Mouse (Mus musculus): ENCODE data around the gene Hspb8. TPM values are rescaled to one million over a fixed set of nuclear protein-coding genes. Genes with fewer than 3 reads are reported as not detected.

The Hspb8 gene
- polyA plus RNA-seq (2017; shearing (Covaris generic)): not detected

DNA sequence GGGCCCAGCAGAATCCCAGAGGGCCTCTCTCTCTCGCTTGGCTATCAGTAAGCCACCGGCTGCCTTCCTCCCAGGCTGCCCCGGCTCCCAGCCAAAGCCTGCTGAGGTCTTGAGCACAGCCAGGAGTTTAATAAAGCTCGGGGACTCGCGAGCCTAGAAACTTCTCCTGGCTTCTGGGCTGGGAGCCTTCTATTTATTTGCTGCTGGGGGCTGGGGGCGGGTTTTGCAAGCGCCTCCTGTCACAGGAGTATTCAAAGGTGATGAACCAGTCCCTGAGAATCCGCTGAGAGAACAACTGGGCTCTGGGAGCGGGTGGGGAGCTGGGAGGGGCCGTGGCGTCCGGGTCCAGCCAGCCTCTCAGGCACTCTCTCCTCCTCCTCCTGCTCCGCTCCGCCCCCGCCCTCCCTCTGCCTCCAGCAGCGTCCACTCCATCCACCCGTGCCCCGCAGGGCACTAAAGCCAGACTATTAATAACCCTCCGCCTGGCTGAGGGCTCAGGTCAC, at the start of gene Hspb8:
Gene Hspb8 (minus strand): TSS at position 166 of the 503 bp plus-strand sequence.
- ATAC-seq: no peak

DNA sequence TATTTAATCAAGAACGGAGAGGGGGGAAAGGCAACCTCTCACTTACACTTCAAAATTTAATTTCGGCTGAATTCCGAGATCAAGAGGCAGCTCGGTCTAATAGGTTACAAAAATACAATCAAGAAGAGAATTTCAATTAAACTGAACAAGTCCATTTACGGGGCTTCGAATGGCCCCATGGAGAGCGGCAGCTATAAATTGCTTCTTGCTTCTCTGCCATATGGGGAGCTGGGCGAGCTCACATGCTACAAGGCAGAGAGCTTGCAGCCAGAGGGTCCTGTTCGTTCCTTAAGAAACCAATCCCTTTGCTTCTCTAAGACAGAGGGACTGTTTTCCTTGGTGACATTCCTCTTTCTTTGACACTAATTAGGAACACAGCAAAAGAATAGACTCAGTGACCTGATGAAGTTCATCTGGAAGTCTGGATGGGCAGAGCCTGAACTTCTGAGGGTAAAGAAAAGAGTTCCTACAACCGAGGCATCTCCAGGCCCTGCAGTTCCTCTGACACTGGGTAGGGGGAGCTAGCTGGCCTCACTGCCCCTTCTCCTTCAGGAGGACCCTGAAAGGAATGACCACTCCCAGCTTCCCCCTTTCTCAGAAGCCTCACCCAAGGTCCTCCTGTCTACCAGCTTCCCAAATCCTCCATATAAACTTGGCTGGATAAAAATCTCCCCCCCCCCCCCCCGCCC, 38.8 kb upstream of the Hspb8 start:
- ATAC-seq: no peak

DNA sequence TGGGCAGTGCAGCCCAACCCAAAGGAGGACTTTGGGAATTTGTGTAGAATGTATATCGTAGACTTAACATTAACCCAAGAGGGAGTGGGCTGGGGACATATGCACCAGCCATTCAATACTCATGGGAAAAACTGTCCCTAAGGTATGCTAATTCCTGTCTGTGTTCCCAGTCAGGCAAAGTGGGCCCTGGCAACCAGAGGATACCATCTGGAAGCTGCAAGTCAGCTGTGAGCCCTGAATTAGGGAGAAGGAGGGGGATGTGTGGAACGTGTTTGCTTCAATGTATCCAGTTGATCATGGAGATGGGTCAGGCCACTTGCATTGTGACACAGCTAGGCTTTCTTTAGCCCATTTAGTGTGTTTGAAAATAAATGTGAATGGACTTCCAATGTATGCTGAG, 37.3 kb upstream of the Hspb8 start:
- ATAC-seq: no peak

DNA sequence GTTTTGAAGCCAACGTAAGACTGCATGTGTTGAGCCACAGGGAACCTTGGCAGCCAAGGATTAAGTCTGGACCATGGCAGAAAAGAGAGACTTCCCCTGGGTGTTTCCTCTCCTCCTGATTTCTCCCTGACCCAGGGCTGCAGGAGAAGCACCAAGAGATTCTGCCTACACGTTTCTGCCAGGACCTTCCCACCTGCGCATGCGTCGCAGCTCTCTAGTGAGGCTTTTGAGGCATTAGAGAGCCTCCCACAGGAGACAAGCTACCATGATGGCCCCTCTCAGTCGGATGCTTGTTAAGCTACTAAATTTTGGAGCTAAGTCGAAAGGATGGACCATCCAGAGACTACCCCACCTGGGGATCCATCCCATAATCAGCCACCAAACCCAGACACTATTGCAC, 35.1 kb upstream of the Hspb8 start:
- ATAC-seq: no peak

DNA sequence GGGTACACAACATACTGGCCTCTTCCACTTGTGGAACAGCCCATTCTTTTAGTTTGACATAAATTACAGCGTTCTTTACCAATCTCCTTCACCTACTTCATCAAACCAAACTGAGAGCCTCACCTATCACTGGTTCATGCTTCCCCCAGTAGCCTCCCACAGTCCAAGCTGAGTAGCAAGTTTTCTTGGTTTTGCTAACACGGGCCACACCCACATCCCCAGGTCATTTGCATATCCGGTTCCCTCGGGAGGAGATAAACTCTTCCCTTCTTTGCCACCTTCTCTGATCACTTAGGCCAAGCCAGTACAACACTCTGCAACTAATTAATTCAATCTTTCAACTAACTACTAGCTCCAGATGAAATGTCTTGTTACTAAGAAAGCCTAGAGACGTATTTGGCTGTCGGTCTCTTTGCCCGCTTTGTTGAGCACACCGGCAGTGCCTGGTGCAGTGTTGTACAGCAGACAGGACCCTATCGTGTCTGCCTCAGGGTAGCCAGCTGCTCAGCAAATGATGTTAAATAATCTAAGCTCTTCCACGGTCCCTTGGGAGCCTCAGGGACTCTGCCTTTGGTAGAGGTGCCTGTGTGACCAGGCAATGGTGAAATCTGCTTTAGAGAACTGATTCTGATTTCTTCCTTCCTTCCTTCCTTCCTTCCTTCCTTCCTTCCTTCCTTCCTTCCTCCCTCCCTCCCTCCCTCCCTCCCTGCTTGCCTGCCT, 34.3 kb upstream of the Hspb8 start:
- no peak for ATAC-seq

DNA sequence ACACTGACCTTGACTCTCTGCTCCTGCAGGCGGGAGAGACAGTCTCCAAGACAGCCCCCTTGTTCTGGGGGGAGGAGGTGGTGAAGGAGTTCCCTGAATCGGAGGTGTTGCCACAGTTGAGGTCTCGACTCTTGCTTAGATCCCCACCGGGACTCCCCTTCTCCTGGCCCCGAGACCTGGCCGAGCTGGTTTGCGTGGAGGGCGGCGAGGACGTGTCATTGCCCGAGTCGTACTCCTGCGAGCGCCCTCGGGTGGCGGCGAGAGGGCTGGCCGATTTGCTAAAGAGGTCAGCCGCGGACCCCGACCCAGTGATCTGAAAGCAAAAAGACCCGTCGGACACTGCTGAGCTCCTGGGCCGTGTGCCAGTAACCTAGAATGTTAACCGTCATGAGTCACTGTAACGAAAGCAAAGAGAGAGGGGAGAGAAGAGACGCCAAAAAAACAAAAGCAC, 30.8 kb upstream of the Hspb8 start:
- no peak for ATAC-seq

DNA sequence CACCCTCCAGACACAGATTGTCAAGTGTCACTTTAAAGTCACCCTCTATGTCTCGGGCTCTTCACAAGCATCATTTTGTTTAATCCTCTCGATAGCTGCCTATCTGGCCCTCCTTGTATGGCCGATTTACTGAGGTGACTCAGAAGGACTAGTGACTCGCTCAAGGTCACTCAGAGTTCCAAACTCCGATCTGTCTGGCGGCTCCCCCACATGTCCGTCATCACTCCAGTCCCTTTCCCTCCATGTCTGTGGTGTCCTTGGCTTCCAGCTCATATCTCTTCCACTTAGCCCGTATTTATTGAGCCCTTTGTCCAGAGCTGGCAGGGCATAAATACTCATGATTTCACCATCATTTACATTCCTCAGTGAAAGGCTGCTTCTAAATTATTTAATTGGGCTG, 28.2 kb upstream of the Hspb8 start:
- ATAC-seq: no peak

DNA sequence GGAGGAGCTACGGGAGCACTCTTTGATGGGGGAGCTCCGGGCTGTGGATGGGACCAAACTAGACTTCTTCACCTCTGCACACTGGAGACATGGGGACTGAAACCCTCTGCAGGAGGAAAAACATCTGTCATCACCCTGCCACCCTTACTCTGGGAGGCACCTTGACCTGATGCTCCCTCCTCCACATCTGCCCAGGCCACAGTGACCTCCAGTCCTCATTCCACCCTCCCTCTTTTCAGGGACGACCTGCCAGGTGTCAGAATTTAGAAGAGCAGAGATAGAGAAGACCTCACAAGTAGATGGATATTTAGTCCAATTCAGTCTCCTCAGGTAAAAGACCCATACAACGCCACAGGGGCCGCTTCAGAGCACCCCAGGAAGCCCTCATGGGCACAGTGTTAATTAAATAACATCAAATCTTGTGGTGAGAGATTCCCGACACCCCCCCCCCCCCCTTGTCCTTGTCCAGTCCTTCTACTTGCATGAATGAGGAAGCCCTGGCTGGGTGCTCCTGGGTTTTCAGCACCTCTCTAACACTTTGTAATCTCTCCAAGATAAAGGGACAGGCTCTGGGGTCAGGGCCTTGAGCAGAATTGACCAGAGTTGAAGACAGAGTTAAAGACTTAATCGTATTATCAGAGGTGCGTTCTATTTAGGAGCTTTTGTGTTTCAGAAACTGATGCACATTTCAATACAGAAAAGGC, 27.0 kb upstream of the Hspb8 start:
- ATAC-seq: no peak

DNA sequence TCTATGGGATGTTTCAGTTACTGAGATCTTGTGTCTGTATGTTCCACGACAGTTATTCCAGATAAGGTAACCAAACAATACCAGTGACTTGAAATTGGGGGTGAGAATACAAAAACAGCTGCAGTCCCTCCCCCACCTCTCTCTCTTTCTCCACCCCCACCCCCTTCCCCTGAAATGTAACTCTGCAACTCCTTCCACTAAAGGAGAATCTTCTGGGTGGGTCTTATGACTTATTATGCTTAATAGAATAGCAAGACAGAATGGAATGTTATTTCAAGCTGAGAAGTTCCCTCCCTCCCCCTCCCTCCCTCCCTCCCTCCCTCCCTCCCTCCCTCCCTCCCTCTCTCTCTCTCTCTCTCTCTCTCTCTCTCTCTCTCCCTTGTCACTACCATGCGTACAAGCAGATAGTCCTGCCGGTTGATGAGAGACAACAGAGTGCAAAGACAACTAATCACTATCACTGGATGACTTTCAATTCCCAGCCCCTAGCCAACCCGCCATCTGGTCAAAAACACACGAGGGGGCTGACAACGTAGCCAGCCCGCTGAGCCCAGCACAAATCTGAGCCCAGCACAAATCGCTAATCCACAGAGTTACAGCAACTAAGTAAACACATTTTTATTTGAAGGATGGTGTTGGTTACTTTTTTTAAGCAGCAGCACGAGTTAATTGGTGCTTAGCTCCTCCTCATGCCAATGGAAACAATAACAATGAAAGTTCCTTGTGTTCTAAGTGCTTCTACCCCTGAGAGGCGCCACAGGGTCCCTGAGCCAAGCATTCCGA, 25.9 kb upstream of the Hspb8 start:
- ATAC-seq: no peak

DNA sequence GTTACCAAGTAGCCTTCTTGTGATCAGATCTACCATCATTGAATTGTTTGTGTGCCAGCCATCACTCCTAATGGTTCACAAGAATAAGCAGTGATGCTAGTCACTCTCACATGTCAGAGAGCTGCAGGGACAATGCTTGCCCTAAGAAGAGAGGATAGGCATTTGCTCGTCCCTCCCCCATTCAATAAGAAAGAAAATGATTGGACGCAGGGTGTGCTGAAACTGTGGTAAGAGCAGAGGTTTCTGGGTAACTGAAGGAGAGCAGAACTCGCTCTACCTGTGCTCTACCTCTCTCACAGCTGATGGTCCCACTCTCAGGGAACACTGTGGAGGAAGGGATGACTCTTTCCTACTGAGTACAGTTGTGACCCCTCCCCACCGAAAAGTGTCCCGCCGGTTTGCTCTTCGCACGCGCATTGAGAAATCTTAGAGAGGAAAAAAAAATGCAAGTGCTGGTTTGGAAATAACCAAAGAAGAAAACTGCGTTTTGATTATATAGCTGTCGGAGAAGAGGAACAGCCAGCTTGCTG, 25.2 kb upstream of the Hspb8 start:
- ATAC-seq: no peak

DNA sequence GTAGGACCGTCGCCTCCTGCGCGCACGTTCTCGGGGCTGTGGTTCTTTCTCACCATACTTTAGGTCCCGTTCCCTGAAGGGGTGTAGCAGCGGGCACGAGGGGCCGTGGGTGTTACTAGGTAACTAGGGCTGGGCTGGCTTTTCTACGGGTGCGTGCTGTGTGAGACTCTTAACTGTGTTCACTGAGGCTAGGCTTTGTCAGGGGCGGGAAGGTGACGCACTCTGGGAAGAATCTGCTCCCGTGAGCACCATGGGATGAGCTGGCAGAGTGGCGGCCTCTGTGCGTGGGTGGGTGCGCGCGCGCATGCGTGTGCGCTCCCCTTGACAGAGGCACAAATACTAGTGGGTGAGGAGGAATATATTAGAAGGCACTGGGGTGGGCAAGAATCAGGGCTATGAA, 23.9 kb upstream of the Hspb8 start:
- no peak for ATAC-seq

DNA sequence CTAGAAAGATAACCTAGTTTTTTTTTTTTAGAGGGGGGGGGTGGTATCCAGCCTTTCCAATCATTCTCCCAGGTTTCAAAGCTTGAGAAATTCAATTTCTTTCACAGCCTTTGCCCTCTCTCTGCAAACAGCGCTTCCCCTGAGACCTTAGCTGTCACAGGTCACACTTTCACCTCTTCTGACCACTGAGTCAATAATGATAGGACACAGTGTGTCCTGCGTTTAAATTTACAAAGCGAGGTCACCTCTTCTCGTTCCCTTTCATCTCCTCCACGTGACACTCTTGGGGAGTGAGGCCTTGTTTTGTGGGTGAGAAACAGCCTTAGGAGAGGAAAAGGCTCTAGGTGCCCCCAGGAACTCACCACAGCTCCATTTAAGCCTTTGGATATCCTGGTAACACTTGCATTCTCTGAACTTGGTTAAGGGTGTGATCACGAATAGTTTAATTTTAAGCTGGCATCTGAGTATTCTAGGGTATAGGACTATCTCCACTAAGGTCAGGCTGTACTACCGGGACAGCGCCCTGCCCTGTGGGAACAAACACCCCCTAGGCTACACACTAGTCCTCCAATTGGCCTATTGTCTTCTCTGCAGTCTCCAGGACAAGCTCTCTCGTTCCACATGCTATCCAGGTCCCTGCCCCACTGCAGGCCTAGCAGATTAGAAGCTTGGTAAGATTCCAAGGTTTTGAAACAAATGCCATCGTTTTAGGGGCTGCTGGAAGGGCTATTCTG, 23.1 kb upstream of the Hspb8 start:
- ATAC-seq: no peak

DNA sequence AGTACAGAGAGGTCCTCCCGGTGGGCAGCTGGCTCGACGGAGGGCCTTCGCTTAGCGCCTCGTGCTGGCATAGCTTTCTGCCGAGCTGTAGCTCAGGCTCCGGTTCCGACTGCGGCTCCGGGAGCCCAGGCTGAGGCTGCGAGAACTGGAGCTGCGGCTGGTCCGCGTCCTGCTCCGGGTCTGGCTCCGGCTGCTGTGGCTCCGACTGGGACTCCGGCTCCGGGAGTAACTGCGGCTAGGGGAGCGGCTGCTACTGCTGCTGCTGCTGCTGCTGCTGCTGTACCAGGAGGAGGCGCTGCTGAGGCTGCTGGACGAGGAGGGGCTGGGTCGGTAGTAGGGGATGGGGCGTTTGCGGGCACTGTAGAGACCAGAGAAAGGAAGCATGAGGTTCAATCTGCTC, 21.9 kb upstream of the Hspb8 start:
- no peak for ATAC-seq

DNA sequence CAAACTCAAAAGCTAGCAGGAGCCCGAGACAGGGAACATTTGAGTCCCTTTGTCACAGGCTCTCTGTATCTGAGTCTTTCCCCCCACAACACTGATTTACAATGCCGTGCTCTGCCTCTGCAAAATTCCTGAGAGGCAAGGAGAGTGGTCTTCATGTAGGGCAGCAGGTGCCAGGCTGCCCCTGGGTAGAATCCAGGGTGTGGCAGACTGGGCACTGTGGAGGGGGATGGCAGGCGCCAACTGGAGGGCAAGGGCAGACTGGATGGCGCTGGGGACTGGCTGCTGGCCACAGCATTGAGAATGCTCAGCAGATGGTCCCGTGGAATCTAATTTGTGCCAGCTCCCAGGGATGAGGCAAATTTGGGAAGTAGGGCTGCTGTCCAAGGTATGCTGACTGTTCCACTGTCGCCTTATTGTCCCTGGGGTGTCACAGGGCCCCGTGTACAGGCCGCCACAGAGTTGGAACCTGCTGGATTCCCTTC, 20.8 kb upstream of the Hspb8 start:
- ATAC-seq: no peak

DNA sequence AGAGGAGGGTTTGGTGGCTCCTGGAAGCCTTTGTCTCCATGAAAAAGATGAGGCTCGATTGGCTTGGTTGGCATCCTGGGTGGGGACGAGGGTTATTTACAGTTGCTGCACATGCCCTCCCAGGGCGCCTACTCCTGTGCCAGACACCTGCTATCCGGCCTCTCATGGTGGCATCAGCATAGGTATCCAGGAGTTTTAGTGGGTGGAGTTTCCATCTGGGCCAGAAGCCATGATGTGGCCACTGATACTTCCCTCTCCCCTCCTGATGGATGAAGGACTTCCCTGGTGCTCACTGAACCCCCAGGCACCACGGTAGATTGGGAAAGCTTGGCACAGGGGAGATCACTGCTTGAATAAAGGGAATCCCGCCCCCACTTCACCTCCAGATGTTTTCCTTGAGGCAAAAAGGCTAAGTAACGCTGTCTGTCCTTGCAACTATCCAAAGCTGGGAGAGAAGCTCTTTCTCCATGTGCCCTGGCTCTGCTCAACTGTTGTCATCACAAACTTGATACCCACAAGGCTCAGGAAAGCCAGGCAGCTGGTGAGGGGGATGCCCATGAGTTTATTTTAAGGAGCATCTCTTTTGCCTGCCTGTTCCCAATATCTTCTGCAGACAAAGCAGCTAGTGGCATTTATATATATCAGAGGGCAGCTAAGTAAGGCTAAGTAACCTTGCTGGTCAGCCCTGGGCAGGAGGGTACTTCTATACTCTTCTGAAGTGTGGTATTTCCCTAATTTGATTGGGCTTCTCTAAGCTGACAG, 20.2 kb upstream of the Hspb8 start:
- ATAC-seq: no peak

DNA sequence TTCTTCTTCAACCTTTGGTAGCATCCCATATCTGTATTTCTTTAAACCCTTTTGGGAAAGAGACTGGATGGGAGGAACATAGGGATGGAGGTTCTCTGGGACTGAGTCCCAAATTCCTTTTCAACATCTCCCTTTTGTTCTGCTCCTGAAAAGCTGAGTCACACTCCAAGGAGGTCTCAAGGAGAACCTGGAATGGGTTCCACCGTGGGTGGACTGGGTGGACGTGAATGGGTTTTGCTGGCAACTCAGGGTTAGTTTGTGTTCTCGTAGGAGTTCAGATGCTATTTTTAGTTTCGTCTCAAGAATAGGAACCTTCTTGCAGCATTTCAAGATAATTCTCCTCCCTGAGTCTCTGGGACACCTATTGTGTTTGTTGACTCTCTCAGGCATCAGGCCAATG, 17.6 kb upstream of the Hspb8 start:
- ATAC-seq: no peak

DNA sequence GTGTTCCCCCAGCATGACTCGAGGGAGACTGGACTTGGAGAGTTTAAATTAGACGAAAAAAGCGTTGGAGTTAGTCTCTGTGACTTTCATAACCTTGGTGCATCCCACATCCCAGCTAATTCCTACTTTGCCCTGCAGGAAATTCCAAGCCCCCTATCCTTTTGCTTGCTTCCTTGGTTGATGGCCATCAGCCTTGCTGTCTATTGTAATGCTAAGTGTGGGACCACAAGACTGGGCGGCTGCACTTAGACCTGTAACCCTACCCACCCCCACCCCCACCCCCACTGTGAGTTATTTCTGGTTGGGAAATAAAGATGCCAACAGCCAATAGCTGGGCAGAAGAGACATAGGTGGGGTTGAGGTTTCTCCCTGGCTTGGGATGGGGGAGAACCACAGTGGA, 15.7 kb upstream of the Hspb8 start:
- no peak for ATAC-seq

DNA sequence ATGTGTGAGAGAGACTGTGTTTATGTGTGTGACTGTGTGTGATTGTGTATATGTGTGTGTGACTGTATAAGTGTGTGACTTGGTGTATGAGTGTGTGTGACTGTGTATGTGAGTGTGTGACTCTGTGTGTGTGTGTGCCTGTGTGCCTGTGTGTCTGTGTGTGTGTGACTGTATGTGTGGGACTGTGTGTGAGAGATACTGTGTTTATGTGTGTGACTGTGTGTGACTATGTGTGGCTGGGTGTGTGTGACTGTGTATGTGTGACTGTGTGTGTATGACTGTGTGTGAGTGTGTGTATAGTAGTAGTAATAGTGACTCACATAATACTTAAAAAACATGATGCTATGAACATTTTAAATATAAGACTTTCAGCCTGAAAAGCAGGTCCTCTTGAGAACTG, 13.5 kb upstream of the Hspb8 start:
- no peak for ATAC-seq

DNA sequence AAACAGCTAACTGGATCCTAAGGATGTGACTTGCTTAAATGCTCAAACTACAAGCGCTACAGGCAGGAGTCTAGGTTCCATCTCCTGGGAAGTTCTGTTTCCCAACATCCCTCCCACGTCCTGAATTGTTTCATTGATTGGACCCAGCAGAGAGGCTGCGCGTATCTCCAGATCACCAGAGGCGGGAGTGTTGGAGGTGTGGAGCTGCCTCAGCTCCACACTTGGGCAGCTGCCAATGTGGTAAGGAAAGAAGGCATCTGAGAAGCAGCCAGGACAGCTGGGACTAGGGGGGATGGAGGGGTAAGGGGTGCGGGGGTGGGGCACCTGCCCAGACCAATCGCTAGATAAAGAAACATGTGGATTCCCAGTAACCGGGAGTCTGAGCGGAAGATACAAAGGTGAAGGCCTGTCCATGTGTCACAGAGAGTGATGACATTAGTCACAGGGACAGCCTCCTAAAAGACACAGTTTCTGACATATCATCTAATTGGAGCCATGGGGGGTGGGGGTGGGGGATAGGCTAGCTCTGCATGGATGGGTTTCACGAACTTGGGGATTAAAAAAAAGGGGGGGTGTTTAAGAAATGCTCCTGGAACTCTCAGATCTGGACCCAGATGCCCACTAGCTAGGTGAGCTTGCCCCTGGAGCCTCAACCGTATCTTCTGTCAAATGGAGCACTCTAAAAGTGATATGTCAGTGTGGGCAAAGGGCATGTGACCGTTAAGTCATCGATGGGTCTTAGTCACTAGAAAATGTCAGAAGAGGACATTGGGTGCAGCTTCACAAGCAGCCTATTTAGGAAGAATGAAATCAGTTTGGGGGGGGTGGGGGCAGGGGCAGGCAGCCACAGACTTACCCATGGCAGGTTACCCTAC, 12.5 kb upstream of the Hspb8 start:
- ATAC-seq: no peak

DNA sequence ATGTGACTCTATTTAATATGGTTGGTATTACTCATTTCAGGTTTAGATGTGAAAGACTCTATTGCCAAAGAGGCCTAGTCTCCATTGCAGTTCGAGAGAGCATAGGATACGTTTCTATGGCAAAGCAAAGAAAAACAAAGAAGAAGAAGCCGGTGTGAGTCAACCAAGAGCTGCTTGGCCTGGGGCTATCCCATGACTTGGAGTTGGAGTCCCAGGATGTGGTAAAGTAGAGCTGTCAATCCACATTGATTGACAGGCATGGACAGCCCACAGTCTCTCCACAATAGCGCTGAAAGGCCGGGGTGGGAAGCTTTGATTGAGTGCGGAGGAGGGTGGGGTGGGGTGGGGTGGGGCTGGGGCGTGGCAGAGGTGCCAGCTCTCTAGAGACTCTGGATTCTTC, 10.2 kb upstream of the Hspb8 start:
- ATAC-seq: no peak

Data from CD4-positive, CD25-positive, alpha-beta regulatory T cell, adult 4 months (primary cell).